Mouse (Mus musculus): ENCODE measurements around the gene Fnbp1.

Gene Fnbp1

DNA sequence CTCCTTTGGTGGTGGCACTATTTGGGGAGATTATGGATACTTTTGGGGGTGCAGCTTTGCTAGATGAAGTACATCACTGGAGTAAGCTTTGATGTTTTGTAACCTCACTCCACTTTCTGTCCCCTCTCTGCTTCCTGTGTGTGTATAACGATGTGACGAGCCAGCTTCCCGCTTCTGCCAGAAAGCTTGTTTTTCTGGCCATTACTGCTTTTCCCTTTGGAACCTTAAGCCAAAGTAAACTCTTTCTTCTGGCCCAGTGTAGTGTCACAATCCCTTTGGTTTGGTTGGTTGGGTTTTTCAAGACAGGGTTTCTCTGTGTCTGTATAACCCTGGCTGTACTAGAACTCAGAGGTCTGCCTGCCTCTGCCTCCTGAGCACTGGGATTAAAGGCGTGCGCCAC is 19.0 kb downstream of the Fnbp1 start:
- no peak for DNase-seq

DNA sequence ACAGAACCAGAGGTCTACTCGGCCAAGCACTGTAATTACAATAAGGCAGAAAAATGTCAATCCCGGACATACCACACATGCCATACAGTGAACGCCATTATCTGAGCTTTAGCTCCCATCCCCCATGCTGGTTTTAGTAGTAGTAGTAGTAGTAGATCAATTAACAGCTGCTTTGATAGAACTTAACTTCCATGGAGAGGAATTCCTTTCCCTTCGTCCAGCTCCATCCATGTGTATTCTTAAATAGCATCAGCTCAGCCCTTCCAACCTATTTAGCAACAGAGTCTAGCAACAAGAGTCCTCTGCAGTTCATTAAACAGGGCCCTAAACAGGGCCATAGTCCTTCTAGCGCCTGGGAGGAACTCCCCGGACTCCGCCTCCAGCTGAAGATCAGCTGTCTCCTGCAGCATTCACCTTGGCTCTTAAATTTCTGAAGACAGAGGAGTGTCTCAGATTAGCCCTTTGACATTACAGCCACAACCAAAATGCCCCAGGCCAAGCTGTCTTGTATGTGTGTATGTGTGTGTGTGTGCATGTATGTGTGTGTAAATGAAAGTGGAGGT is 20.6 kb downstream of the Fnbp1 start:
- no peak for DNase-seq

DNA sequence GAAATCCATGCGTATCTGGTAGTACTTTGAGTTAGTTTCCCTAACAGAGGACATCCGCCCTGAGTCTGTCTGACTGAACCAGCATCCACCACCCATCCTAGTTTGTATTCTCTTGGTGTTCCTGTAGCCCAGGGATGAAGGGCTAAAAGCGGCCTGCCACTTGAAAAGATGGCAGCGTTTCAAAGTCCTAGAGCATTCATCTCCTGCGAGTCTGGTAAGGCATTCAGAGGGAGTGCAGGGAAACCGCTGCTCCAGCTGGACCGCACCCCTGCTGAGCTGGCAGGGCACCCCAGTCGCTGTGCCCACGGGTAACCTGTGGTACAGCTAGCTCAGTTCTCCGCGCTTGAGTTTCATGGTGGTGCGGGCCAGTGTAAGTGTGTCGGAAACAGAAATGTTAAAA is 22.0 kb downstream of the Fnbp1 start:
- no peak for DNase-seq

DNA sequence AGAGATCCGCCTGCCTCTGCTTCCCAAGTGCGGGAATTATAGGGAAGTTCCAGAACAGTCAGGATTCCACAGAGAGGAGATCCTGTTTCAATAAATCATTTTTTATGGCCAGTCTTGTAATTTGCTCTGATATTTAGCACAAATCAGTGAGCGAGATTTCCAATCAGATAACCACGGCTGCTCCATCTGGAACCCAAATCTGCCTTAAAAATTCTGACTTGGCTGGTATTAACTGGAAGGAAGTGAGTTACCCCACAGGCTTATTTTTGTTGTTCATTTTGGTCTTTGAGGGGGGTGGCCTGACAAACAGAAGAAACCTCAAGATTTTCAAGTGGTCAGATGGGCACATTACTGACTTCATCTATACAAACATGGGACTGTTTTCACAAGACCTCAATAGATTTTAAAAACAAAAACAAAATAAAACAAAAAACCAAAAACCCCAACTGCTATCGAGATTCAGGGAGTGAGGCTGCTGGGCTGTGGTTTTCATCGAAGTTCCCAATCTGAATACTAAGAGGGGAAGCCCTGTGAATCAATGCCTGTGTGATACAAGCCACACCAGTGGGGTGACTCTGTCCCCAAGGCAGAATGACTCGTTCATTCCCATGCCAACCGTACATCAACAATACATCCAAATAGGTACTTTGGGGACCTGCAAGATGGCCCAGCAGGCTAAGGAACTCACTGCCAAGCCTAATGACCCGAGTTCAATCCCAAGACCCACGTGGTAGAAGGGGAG is 23.0 kb downstream of the Fnbp1 start:
- DNase-seq: no peak

DNA sequence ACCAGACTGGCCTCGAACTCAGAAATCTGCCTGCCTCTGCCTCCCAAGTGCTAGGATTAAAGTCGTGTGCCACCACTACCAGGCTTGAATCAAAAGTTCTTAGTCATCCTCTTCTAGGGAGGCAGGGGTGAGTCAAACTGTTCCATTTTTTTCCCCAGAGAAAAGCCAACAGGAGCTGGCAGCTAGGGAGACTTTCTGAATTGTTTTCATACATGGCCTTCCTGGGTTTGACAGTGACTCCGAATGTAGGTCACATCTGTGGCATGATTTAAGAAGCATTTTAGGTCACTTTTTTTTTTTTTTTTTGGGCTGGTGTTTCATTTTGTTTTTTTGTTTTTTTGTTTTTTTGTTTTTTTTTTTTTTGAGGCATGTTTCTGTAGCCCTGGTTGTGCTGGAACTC is 23.6 kb downstream of the Fnbp1 start:
- no peak for DNase-seq

DNA sequence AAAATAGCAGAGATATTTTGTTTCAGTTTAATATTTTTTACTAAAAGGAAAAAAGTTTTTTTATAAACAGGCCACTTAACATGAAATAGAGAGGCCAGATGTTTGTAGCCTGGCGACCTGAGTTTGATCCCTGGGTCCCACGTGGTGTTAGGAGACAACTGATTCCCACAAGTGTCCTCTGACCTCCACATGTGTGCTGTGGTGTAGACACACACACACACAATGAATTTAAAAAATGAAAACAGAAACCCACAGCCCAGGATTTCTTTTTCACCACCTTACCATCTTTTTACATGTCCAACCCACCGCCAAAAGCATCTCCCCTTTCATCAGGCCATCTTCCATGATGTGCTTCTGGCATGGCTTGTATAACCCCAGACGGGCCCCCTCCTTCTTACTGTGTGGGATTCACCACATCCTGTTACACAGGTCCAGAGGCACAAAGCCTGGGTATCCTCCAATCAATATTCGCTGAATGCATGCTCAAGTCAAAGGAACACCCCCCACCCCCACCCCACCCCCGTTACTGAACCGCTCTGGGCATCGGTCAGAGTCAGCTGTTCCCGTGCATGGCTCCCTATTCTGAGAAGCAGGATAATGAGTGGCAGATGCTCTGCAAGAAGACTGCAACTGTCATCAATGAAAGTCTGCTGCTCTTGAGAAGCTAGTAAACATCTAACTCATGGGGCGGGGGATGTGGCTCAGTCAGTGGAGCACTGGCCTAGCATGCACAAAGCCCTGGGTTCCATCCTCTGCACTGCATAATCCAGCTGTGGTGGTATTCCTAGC is 25.7 kb downstream of the Fnbp1 start:
- peak; percentile 84 for DNase-seq

DNA sequence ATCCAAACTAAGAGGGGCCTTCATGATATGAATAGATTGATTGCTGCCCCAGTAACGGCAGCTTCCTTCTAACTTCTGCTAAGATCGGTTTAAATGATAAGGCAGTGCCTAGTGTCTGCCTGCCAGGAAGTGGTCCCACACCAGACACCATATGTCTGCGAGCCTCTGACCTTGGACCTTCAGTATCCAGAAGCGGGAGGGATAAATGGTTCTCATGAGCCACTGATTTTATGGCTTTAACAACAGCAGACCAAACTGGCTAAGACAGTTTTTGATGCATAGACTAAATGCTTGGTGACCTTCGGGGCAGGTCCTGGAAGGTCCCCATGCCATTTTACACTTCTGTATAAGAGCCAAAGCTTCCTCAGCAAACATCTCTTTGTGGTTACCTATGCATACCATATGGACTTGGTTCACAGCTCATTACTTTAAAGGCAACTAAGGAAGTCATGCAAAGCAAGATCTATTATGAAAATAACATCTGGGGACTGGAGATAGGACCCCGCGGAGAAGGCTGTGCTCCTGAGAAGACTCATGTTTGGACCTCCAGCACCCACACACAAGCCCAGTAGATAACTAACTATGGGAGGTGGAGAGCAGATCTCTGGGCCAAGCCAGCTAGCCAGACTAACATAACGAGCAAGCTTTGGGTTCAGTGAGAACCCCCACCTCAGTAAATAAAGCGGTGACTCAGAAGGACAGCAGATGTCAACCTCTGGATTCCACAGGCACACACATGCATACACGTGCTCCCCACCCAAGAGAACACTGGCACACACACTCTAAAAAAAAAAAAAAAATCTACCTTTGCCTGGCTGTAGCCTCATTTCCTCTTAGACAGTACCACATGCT is 26.5 kb downstream of the Fnbp1 start:
- peak; percentile 43 for DNase-seq

DNA sequence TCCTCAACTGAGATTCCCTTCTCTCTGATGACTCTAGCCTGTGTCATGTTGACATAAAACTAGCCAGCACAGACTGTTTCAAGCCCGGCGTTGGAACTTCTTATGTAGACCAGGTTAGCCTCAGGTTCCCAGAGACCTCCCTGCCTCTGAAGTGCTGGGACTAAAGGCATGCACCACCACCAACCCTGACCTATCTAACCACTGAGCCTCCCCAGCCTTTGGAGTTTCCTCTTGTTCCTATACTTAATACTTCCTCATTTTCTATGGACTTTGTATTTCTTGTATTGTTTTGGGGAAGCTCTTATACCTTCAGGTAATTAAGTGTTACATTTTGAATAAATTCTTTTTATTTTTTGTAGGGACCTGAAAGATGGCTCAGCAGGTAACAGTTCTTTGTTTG is 27.6 kb downstream of the Fnbp1 start:
- DNase-seq: no peak

DNA sequence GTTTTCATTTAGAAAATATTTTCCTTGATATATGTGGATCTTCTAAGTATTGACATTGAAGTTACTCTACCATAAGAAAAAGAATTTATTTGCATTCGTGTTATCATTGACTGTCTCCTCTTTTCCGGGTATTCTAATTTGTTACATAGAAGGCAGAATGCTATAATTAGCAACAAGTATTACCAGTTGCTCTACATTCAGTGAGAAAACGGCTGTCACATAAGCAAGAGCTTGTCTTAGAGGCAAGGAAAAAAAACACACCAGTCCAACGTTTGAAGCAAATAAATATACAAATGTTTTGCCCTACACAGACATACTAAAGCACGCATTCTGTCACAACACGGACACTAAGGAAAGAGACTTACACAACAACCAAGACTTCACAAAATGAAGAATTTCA is 30.1 kb downstream of the Fnbp1 start:
- no peak for DNase-seq

DNA sequence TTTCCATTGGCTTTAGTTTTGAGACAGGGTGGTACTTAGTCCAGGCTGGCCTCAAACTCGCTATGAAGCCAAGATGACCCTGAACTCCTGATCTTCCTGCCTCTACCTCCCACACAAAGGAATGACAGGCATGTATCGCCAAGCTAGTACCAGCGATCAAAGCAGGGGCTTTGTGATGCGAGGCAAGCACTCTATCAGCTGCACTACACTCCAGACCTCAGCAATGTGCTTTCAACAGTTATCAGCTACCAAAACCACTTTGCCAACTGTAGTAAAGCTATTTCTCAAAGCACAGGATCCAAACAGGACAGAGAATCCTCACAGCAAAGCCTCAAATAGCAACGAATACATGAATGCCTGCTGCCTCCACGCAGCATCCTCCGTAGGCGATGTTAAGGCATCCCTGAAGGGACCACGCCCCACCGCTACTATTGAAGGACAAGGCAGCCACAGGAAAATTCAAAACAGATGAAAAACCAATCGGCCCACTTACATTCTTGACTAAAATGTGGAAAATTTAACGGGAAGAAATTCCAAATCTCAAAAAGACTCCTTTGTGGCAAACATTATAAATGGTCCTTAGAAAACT is 31.8 kb downstream of the Fnbp1 start:
- DNase-seq: no peak

DNA sequence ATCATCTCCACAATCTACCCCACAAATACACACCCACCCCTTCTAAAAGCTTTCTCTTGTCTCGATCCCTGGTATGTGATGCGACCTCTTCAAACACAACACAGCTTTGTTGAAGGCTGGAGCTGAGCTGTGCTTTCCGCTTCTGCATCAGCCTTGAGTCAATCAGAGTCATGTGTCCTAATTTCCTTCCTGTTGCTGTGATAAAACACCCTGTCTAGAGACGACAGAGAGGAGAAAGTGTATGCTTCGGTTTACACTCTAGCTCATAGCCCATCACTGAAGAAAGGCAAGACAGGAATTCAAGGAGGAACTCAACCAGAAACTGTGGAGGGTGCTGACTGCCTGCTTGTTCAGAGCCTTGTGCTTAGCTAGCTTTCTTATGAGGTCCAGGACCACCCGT is 33.6 kb downstream of the Fnbp1 start:
- DNase-seq: no peak

DNA sequence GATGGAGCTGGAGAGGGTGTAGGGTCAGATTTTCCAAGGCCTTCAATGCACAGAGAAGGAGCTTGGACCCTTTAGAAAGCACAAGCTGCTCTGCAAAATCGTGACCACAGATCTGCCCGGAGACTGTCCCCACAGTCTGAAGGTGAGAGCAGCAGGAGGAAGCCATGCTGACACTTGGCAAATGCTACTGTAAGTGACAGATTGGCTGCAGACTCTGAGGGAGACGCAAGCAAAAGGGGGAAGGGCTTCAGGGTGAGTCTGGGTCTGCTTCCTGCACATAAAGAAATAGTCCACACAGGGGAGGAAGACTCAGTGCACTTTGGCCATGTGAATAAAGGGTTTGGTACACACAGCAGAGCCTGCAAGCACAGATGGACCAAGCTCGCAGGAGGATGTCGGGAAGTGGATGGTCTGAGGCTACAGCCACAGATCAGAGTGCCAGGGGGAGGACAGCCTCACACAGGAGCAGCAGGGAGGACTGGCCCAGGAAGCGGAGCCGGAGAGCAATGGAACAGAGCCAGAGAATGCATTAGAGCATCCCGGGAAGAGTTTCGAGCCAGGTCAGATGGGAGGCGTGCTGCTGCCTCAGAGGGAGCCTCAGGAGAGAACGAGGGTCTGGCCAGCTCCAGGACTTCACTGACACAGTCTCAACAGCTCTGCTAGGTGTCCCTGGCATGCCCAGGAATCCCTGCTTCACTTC is 35.0 kb downstream of the Fnbp1 start:
- DNase-seq: no peak

DNA sequence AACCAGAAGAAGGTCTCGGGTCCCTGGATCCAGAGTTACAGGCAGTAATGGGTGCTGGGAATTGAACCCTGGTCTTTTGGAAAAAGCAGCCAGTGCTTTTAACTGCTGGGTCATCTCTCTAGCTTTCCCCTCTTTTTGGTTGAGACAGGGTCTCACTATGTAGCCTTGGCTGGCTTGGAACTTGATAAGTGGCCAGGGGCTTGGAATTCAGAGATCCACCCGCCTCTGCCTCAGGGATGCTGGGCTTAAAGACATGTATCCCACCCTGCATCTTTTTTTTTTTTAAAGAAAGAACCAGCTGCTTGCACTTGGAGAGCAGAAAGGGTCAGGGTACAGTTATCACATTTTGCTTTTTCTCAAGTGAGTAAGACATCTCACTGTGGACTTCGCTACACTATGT is 35.8 kb downstream of the Fnbp1 start:
- no peak for DNase-seq

DNA sequence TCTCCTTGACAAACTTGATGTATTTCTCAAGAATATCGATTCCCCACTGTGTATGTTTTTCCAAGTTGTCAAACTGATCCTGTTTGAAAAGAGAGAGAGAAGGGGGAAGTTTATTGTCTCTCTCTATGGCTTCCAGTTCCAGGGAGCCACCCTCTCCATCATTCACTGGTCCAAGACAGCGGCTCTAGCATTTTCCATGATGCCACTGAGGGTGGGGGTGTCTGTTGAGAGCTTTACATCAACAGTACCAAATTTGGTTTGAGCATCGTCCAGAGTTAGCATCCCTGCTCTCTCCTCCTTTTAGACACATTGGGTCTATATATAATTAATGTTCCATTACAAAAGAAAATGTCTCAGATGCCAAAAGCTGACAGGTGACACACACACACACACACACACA is 36.5 kb downstream of the Fnbp1 start:
- DNase-seq: no peak

DNA sequence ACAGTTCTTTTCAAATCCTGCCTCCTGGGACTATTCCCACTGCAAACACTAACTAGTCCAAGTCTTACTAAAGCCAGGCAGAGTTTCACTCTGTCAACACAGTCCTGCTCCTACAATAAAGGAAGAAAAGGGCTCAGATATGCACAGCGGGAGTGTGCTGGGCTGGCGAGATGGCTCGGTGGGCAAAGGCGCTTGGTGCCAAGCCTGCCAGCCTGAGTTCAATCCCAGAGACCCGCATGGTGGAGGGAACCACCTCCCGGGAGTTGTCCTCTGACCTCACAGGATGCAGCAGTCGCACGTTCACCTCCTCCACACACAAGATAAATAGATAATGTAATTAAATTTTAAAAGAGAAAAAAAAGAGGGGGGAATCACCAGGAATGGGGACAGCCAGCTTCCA is 38.5 kb downstream of the Fnbp1 start:
- no peak for DNase-seq

DNA sequence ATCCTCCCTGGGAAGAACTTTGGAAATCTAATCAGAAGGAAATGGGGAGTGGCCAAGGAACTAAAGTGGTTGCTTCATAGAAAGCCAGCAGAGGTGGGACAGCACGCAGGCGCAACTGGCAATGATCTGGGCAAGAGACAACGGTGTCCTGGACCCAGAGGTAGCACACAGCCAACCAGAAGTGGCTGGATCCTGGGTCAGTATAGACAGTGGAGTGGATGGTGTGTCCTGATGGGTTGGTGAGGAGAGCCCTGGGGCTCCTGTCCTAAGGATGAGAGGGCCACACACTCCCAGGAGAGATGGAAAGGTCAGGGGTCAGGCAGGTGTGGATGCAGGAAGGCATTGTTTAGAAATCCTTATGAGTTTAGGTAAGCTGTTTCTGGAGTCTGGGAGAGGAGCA is 40.5 kb downstream of the Fnbp1 start:
- DNase-seq: no peak

DNA sequence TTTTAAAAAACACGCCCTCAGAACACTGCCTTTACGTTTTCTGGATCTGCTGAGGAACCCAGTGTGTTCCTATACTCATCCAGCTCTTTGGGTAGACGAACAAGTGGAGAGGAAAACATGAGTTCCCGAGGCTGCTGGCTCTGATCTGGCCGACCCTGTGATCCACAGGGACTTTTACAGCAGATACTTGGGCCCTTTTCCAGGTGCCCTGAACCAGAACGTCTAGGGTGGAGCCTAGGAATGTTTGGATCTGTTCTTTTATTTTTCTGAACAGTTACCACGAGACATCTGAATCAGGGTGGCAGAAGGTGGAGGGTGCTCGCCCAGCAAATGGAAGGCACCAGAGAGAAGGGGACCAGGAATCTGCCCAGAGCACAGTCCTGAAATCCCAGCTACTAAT is 42.7 kb downstream of the Fnbp1 start:
- DNase-seq: no peak

DNA sequence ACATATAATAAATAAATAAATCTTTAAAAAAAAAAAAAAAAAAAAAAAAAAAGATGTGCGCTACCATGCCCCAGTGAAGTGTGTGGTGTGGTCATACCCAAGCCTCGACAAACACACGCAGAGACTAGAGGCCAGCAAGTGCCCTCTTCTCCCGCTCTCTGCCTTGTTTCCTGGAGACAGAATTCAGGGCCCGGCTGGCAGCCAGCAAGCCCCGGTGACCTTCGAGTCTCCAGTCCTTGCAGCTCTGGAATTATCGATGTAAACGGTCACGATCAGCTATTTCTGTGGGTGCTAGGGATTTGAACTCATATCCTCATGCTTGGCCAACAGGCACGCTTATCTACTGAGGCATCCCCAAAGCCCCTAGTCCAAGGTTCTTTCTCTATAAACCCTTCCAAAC is 43.2 kb downstream of the Fnbp1 start:
- DNase-seq: no peak

DNA sequence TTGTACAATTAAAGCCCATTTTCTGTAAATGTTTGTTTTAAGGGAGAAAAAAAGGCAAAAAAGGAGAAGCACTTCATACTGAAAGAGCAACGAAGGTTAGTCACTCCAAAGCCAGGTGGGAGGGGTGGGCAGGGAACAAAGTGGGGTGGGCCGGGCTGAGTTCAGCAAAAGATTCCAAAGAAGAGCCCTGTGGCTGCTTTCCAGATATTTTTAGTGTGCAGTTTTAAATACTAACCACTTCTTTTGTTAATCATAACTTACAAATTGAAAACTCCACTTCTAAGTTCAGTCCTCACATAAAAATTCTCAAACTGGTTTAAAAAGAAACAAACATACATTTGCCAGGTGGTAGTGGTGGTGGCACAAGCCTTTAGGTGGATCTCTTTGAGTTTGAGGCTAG is 44.5 kb downstream of the Fnbp1 start:
- DNase-seq: no peak

DNA sequence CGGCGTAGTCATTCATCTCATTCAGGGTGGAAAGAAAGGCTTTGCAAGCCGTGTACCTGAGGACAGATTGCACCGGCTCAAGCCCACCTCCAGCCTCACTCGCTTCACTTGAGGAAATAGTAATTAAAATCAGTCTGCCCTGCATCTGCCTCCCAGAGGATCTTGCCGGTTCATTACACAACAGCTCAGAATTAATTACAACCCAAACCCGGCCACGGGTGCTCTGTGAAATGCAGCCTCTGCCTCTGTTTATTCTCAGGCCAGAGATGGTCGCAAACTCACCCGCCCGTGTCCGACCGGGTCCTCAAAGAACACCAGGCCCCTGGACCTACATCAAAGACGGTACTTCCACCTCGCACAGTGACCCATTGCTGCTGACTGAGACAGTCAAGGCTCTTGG is 45.7 kb downstream of the Fnbp1 start:
- no peak for DNase-seq

DNA sequence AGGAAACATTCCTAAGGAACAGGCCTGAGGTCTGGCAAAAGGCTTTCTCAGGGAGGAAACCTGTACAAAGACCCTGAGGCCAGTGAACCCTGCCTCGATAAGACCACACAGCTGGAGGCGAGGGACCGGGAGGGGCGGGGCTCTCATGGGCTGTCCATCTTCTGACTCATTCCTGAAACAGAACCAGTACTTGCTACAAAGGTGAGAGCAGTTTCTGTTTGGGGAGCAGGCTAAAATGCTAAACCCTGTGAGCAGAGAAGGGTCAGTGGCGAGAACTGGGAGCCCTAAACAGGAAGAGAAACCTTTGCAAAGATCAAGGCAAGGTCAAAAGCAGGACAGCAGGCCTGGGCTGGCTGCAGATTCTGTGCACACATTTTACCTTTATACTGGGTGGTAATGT is 47.2 kb downstream of the Fnbp1 start:
- DNase-seq: no peak

DNA sequence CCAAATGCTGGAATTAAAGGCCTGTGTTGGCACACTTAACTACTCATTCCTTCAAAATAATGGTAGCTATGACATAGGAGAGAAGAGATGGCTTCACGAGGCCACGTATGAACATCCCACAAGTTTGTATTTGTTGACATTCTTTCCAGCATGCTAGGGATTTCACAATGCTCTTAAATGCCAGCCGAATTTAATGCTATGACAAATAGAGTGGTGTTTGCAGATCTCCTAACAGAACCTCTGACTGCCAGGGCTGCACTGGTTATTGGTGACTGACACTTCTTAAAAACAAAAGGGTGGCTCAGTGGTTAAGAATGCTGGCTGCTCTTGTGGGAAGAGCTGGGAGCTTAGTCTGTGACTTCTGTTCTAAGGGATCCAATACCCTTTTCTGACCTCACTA is 48.9 kb downstream of the Fnbp1 start:
- DNase-seq: no peak

Measured in thymus, postnatal 14 days (tissue).